Mouse (Mus musculus): ENCODE results near the gene 4933407L21Rik. TPM values are rescaled to one million over a fixed set of nuclear protein-coding genes. Genes with fewer than 3 reads are reported as not detected.

Gene 4933407L21Rik
- polyA plus RNA-seq (2015; fragmentation: Nextera tagmentation; extraction: Ambion mirVana): 2.7 and 3.5 TPM in 2 replicates

DNA sequence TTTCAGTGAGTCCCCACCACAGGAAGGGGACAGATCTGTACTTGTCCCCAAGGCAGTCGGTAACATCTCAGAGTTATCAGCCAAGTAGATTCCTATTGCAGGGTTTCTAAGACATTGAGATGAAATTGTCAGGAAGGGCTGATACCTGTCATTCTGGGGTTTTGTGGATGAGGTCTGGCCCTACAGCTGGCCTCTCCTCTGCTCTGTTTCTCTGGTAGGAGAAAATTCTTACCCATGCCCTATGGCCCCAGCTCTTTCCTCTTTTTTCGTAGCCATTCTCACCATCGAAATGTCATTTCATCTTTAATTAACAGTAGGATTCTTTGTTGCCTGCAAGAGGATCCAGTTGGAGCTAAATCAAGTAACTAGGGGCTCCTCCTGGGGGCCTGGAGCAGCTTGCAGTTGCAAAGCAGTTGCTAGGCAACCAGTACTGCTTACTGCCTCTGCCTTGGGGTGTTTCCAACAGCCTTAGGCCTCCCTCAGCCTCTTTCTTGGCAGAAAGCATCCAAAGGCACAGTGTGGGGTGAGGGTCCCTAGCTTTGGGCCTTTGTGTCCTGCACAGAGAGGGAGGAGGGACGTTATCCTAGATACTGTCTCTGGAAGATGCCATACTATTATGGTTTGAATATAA, at the start of gene 4933407L21Rik:
4933407L21Rik (plus strand) TSS at position 427 of the 631 bp plus-strand sequence.
- peak within 1 kb of the TSS; percentile 75 for H3K27ac ChIP-seq (replicated peaks)
- WGBS: 23% methylated on average over 4 of the region's 4 CpGs
- no peaks in the 10 kb centered on the region for H3K36me3 ChIP-seq
- peak within 1 kb of the TSS; percentile 9; the same call in 1 of the 2 replicates for H3K4me2 ChIP-seq
- H3K9me3 ChIP-seq: no peaks in the 10 kb centered on the region
- peak; percentile 90 for ATAC-seq (ENCODE audit: low read depth)
- no peak within 1 kb of the TSS for H3K4me3 ChIP-seq
- H3K9ac ChIP-seq: no peak within 1 kb of the TSS
- H3K4me1 ChIP-seq (replicated peaks): peaks cover 32% of the 10 kb centered on the region
- H3K27me3 ChIP-seq: peaks cover 14% of the 10 kb centered on the region; the same call in 1 of the 2 replicates

DNA sequence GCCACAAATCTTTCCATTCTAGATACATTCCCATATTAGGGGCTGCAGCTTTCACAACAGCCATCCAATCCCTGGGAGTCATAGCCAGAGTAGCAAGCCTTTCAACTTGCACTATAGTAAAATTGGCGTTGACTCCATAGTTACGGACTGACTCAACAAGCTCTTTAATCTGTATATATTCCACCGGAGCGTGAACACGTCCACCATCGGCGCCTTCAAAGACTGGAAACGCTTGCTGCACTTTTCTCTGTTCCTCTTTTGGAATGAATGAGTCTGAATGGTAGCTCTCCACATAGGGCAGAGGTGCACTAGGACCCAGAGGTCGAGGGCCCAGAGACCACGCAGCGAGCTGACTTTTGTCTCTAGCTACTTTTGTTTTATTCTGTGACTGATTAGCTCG, 46.3 kb upstream of the 4933407L21Rik start:
- ATAC-seq (ENCODE audit: low read depth): no peak
- no peaks in the 10 kb centered on the region for H3K36me3 ChIP-seq
- H3K27me3 ChIP-seq: no peaks in the 10 kb centered on the region

DNA sequence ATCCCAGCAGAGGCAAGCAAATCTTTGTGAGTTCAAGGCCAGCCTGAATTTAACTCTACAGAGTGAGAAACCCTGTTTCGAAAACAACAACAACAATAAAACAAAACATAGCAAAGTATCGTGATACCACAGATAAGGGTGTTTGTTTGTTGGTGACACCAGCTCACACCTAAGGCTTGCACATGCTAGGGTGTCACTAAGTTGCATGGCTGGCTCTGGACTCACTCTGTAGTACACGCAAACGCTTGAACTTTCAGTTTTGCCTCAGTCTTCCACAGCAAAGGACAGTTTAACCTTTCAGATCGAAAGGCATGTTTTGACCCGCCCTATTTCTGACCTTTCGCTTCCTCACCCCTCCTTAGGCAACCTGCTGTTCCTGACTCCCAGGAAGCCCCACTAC, 41.1 kb upstream of the 4933407L21Rik start:
- ATAC-seq (ENCODE audit: low read depth): no peak

More for the DNA sequence above, 46.3 kb upstream of the 4933407L21Rik start:
- H3K9ac ChIP-seq: no peak overlapping the region
- 95% methylated on average over 12 of the region's 12 CpGs for WGBS
- H3K4me2 ChIP-seq: no peak overlapping the region
- no peak overlapping the region for H3K4me3 ChIP-seq
- H3K9me3 ChIP-seq: peaks cover 20% of the 10 kb centered on the region
- no peak overlapping the region for H3K27ac ChIP-seq (replicated peaks)
- no peaks in the 10 kb centered on the region for H3K4me1 ChIP-seq (replicated peaks)

DNA sequence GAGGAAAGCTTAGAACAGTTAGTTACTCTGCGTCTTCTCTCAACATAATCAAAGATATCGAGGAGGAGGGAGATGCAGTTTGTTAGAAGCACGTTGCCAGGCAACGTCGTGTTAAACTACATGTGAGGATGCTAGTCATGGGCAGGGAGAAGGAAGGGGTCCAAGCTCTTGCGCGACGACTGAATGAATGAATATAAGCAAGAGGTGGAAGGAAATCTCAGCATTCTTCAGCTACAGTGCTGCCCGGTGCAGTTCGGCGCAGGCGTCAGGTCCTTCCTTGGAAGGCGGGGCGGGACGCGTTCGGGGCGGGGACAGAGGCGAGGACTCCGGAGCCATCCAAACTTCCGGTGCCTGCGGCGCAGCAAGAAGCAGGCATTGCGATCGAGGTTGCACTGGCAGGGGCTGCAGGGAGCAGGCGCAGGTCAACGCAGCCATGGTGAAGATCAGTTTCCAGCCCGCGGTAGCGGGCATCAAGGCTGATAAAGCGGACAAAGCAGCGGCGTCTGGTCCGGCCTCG, 34.0 kb upstream of the 4933407L21Rik start, which contains the start of gene Itm2c:
Itm2c (plus strand) TSS at position 51 of the 517 bp plus-strand sequence.
- Histone ChIP-seq H3K27me3 (no peaks in the 10 kb centered on the region), H3K27ac (replicated peaks) (peak within 1 kb of the TSS; percentile 90), H3K9ac (peak within 1 kb of the TSS; percentile 86), H3K4me2 (peak within 1 kb of the TSS; percentile 91), H3K4me3 (peak within 1 kb of the TSS; percentile 81), H3K9me3 (no peaks in the 10 kb centered on the region), H3K4me1 (replicated peaks) (peaks cover 47% of the 10 kb centered on the region), H3K36me3 (no peaks in the 10 kb centered on the region)
- ATAC-seq (ENCODE audit: low read depth): peak; percentile 87
- under 1% methylated on average over 35 of the region's 35 CpGs for WGBS

More for the DNA sequence above, 41.1 kb upstream of the 4933407L21Rik start:
- Histone ChIP-seq H3K27me3 (no peaks in the 10 kb centered on the region), H3K27ac (replicated peaks) (no peak overlapping the region), H3K4me2 (no peak overlapping the region), H3K9me3 (peaks cover 9% of the 10 kb centered on the region; the same call in 1 of the 2 replicates), H3K4me1 (replicated peaks) (no peaks in the 10 kb centered on the region), H3K36me3 (no peaks in the 10 kb centered on the region), H3K9ac (no peak overlapping the region), H3K4me3 (no peak overlapping the region)
- WGBS: 89% methylated on average over 7 of the region's 7 CpGs

DNA sequence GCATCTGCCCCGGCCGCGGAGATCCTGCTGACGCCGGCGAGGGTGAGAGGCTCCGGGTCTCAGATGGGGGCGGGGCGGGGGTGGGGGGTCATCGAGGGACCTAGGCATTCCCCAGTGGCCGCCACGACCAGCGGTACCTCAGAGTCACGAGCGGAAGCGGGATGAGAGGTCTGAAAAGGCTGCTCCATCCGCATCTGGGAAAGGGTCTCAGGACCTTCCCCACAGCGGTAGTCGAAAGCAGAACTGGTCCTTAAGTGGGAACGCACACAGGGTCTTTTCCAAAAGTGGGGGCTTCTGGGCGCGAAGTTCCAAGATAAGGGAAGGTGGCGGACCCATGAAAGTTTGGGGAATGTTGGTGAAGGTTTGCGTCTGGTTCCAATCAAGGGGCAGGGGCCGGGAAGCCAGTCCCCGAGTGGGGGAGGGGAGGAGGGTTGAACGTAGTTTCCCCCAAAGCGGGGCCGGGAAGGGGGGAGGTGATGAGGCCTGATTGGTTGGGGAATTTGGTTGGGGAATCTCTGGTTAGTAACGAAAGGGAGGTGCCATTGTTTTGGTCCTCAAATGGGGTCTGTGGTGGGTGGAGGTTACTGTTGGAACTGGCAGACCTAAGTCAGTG, 33.4 kb upstream of the 4933407L21Rik start:
- Histone ChIP-seq H3K27ac (replicated peaks) (peak overlapping the region; percentile 90), H3K27me3 (no peaks in the 10 kb centered on the region), H3K4me2 (peak overlapping the region; percentile 91), H3K4me3 (peak overlapping the region; percentile 81), H3K9me3 (no peaks in the 10 kb centered on the region), H3K4me1 (replicated peaks) (peaks cover 53% of the 10 kb centered on the region), H3K9ac (peak overlapping the region; percentile 86), H3K36me3 (no peaks in the 10 kb centered on the region)
- under 1% methylated on average over 30 of the region's 30 CpGs for WGBS
- ATAC-seq (ENCODE audit: low read depth): peak; percentile 54

DNA sequence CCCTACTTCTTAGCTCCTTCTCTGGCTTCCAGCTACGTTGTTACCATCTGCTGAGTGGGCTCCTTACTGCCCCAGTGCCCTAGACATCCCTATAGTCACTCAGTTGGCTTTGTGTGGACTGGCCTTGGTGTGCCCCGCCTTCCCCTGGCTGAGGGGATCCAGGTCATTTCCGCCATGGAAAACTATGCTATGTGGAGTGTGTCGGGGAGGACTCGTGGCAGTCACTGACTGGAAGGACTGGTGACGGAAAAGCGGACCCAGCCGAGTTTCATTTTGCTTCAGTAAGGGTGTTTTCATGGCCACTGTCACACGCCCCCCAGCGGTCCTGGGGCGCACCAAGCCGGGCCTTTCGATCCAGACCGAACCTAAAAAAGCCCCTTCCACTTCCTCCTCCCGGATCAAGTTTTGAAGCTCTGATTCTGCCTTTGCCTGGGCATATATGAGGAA, 32.9 kb upstream of the 4933407L21Rik start:
- WGBS: 4% methylated on average over 15 of the region's 15 CpGs
- H3K4me1 ChIP-seq (replicated peaks): peaks cover 59% of the 10 kb centered on the region
- peak overlapping the region; percentile 91 for H3K4me2 ChIP-seq
- no peaks in the 10 kb centered on the region for H3K36me3 ChIP-seq
- H3K27ac ChIP-seq (replicated peaks): peak overlapping the region; percentile 90
- peak overlapping the region; percentile 81 for H3K4me3 ChIP-seq
- ATAC-seq (ENCODE audit: low read depth): peak; percentile 28; the same call in 1 of the 2 replicates
- no peaks in the 10 kb centered on the region for H3K9me3 ChIP-seq
- no peaks in the 10 kb centered on the region for H3K27me3 ChIP-seq
- H3K9ac ChIP-seq: peak overlapping the region; percentile 86

- Histone ChIP-seq H3K27ac (replicated peaks) (0 out of 2 replicates have a peak overlapping the region, but pooled peaks have one; percentile 90), H3K4me1 (replicated peaks) (peaks cover 66% of the 10 kb centered on the region), H3K4me2 (peak overlapping the region; percentile 91), H3K36me3 (no peaks in the 10 kb centered on the region), H3K9ac (peak overlapping the region; percentile 86), H3K9me3 (no peaks in the 10 kb centered on the region), H3K27me3 (no peaks in the 10 kb centered on the region), H3K4me3 (peak overlapping the region; percentile 81)
- ATAC-seq (ENCODE audit: low read depth): no peak
- 59% methylated on average over 5 of the region's 5 CpGs for WGBS
These were observed 32.2 kb upstream of the 4933407L21Rik start for GRCm38 (mm10) chr1:85896110-85896509.

GRCm38 (mm10) chr1:85896781-85897700, 31.2 kb upstream of the 4933407L21Rik start:
- no peaks in the 10 kb centered on the region for H3K9me3 ChIP-seq
- peaks cover 75% of the 10 kb centered on the region for H3K4me1 ChIP-seq (replicated peaks)
- H3K27ac ChIP-seq (replicated peaks): peak overlapping the region; percentile 0; the same call in 1 of the 2 replicates
- peak overlapping the region; percentile 91 for H3K4me2 ChIP-seq
- WGBS: 51% methylated on average over 12 of the region's 12 CpGs
- no peaks in the 10 kb centered on the region for H3K36me3 ChIP-seq
- peak overlapping the region; percentile 86 for H3K9ac ChIP-seq
- no peak for ATAC-seq (ENCODE audit: low read depth)
- H3K27me3 ChIP-seq: no peaks in the 10 kb centered on the region
- H3K4me3 ChIP-seq: peak overlapping the region; percentile 81

DNA sequence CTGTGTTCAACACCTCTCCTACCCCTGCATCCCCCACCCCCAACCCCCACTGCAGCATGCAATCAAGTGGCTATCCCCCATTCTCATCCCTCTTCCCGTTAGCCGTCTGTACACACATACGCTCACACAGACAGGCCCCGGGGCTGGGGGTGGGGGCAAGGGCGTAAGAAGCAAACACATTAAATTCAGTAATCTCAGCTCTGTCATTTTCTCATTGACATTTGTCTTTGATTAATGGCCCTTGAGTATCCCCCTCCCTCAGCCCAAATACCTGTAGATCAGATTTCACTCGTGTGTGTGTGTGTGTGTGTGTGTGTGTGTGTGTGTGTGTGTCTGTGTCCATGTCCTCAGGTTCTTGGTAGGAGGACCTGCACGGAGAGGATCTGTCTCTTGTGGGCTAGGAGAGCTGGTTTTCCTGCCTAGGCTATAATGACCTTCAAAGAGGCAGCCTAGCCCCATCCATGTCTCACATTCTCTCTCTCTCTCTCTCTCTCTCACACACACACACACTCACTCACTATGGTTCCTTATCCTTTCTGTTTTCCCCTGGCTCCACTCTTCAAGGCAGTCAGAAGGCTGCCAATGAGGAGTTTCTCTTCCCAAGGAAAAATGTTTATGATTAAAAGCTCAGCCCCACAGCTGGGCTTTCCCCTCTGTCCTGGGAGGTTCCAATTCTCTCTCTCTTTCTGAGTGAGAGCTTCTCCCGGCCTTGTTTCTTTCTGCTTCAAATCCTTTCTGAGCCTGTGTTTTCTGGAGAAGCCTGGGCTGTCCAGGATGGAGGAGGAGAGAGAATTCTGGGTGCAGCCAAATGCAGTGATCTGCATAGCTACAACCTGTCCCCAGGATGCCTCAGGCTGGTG, 30.2 kb upstream of the 4933407L21Rik start:
- ATAC-seq (ENCODE audit: low read depth): no peak
- WGBS: 23% methylated on average over 8 of the region's 8 CpGs

GRCm38 (mm10) chr1:85898761-85899387, 29.4 kb upstream of the 4933407L21Rik start:
- WGBS: 22% methylated on average over 12 of the region's 12 CpGs
- no peak for ATAC-seq (ENCODE audit: low read depth)
- Histone ChIP-seq H3K27me3 (no peaks in the 10 kb centered on the region), H3K9ac (peak overlapping the region; percentile 61), H3K4me3 (peak overlapping the region; percentile 8; the same call in 1 of the 2 replicates), H3K4me2 (peak overlapping the region; percentile 91), H3K36me3 (peaks cover 11% of the 10 kb centered on the region), H3K9me3 (no peaks in the 10 kb centered on the region), H3K4me1 (replicated peaks) (peaks cover 82% of the 10 kb centered on the region), H3K27ac (replicated peaks) (peak overlapping the region; percentile 74)

More for the DNA sequence above, 30.2 kb upstream of the 4933407L21Rik start:
- peak overlapping the region; percentile 8; the same call in 1 of the 2 replicates for H3K4me3 ChIP-seq
- peak overlapping the region; percentile 61 for H3K9ac ChIP-seq
- peak overlapping the region; percentile 91 for H3K4me2 ChIP-seq
- H3K27ac ChIP-seq (replicated peaks): peak overlapping the region; percentile 74
- no peaks in the 10 kb centered on the region for H3K27me3 ChIP-seq
- peaks cover 3% of the 10 kb centered on the region for H3K36me3 ChIP-seq
- no peaks in the 10 kb centered on the region for H3K9me3 ChIP-seq
- peaks cover 85% of the 10 kb centered on the region for H3K4me1 ChIP-seq (replicated peaks)

Measured in neural tube, embryonic 13.5 days (tissue).